Mouse (Mus musculus) adrenal gland, postnatal 0 days (tissue): Measurements from ENCODE around the gene Dcaf12l1. TPM values are rescaled to one million over a fixed set of nuclear protein-coding genes. Genes with fewer than 3 reads are reported as not detected.

Experiments used
- polyA plus RNA-seq: library from polyadenylated mRNA; unstranded; fragments of >200 nt; fragmentation: Nextera tagmentation; extraction: Ambion mirVana; gene quantifications from 2 replicates; pipeline ENCODE4 v1.2.1, GENCODE M21; 2015

The Dcaf12l1 gene
- 6.5 and 11.4 TPM in 2 replicates for polyA plus RNA-seq

DNA sequence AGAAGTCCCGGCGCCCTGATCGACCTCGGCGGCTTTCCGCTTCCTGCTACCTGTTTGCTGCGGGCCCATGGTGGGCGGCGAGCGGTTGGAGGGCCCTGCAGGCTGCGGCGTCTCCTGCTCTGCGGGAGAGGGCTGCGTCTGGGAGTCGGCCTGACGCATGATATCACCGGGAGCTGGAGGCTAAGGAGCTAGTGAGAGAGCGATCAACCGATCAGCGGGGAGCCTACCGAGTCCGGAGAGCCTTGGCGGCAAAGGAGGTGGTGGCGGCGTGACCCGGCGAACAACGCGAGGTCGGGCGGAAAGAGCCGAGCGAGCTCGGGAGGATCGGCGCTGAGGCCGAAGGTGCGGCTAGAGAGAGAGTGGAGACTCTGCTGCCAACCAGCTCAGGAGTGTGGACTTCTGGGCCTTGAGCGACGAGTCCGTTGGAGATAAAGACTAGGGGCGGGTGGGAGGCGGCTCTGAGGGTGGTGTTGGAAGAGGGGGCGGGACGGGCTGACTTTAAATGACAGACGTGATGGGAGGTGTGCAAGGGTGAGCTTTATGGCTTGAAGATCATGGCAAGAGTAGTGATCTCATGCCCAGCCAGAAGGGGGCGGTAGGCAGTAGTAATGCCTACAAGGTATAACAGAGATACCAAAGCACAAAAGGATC is at the start of gene Dcaf12l1:
TSS of gene Dcaf12l1 (minus strand) at position 437 of the 651 bp plus-strand sequence.

